Mouse (Mus musculus) bone marrow macrophage, adult 2 months (primary cell): Measurements from ENCODE around the gene Retsat. TPM values are rescaled to one million over a fixed set of nuclear protein-coding genes. Genes with fewer than 3 reads are reported as not detected.

ENCODE experiments used
- H3K27ac ChIP-seq: 2 replicates; pipeline ENCODE4 v1.5.1; 2012; ENCODE audit warnings: low read depth, low read length; ENCODE audit not compliant: insufficient read depth
- H3K4me1 ChIP-seq: 2 replicates; pipeline ENCODE4 v1.6.1; 2012; ENCODE audit warnings: low read length; ENCODE audit not compliant: control insufficient read depth, insufficient read depth
- H3K4me3 ChIP-seq: 2 replicates; pipeline ENCODE4 v1.5.1; 2012; ENCODE audit warnings: mild to moderate bottlenecking, low read length, moderate library complexity; ENCODE audit not compliant: insufficient read depth
- CTCF ChIP-seq: IDR thresholded peaks from 2 replicates; pipeline ENCODE4 v1.5.1; 2012; ENCODE audit warnings: low read depth, mild to moderate bottlenecking, low read length, moderate library complexity
- POLR2A ChIP-seq: IDR thresholded peaks from 2 replicates; pipeline ENCODE4 v1.6.1; 2012; ENCODE audit warnings: mild to moderate bottlenecking, low read depth, low read length, borderline replicate concordance
- polyA plus RNA-seq: library from polyadenylated mRNA; stranded (reverse); fragments of >200 nt; gene quantifications from 2 replicates; pipeline ENCODE4 v1.2.4, GENCODE M21; 2012; ENCODE audit not compliant: missing spikeins, insufficient read depth, insufficient read length

Retsat gene
- polyA plus RNA-seq, 1 experiment = 15.7 TPM

- Histone ChIP-seq H3K4me1 (peaks cover 8% of the 10 kb centered on the region), H3K27ac (no peak overlapping the region), H3K4me3 (no peak overlapping the region)
- no peak for TF ChIP-seq POLR2A
- no peak for TF ChIP-seq CTCF
Measured at GRCm38 (mm10) chr6:72604066-72604465, 5.8 kb downstream of the Retsat start.

- H3K4me3 ChIP-seq = no peak overlapping the region
- H3K4me1 ChIP-seq = peaks cover 6% of the 10 kb centered on the region; the same call in 1 of the 2 replicates
- no peak overlapping the region for H3K27ac ChIP-seq
- TF ChIP-seq POLR2A (no peak), CTCF (no peak)
Measured at GRCm38 (mm10) chr6:72607060-72607459, 8.8 kb downstream of the Retsat start.

GRCm38 (mm10) chr6:72607676-72608075 lies 9.4 kb downstream of the Retsat start:
- TF ChIP-seq CTCF = no peak
- no peak for TF ChIP-seq POLR2A

GRCm38 (mm10) chr6:72608662-72609184 lies 10.4 kb downstream of the Retsat start:
- H3K27ac ChIP-seq = no peak overlapping the region
- H3K4me3 ChIP-seq = no peak overlapping the region
- no peak for TF ChIP-seq POLR2A
- TF ChIP-seq CTCF = no peak
- H3K4me1 ChIP-seq = peaks cover 6% of the 10 kb centered on the region; the same call in 1 of the 2 replicates

More at GRCm38 (mm10) chr6:72607676-72608075, 9.4 kb downstream of the Retsat start:
- Histone ChIP-seq H3K4me1 (peaks cover 6% of the 10 kb centered on the region; the same call in 1 of the 2 replicates), H3K4me3 (no peak overlapping the region), H3K27ac (no peak overlapping the region)

GRCm38 (mm10) chr6:72610261-72610660 lies 12.0 kb downstream of the Retsat start:
- no peak for TF ChIP-seq POLR2A
- TF ChIP-seq CTCF = no peak
- H3K4me3 ChIP-seq = no peak overlapping the region
- H3K27ac ChIP-seq = no peak overlapping the region
- peaks cover 10% of the 10 kb centered on the region; the same call in 1 of the 2 replicates for H3K4me1 ChIP-seq

GRCm38 (mm10) chr6:72615151-72615550 lies 16.9 kb downstream of the Retsat start:
- Histone ChIP-seq H3K27ac (no peak overlapping the region), H3K4me1 (peaks cover 8% of the 10 kb centered on the region; the same call in 1 of the 2 replicates), H3K4me3 (peak overlapping the region; percentile 91)
- TF ChIP-seq CTCF (no peak), POLR2A (no peak)

GRCm38 (mm10) chr6:72615561-72616375 lies 17.5 kb downstream of the Retsat start:
- peak overlapping the region; percentile 91 for H3K4me3 ChIP-seq
- H3K27ac ChIP-seq = no peak overlapping the region
- peaks cover 8% of the 10 kb centered on the region; the same call in 1 of the 2 replicates for H3K4me1 ChIP-seq
- no peak for TF ChIP-seq CTCF
- no peak for TF ChIP-seq POLR2A

GRCm38 (mm10) chr6:72616643-72617288 lies 18.5 kb downstream of the Retsat start, which contains the start of gene Tgoln1:
Gene Tgoln1 (minus strand): TSS chr6:72617000.
- TF ChIP-seq CTCF (no peak), POLR2A (0 out of 2 replicates have a peak, but pooled peaks have one; percentile 28)
- H3K4me1 ChIP-seq = peaks cover 8% of the 10 kb centered on the region; the same call in 1 of the 2 replicates
- H3K27ac ChIP-seq = peak within 1 kb of the TSS; percentile 85
- peak within 1 kb of the TSS; percentile 91 for H3K4me3 ChIP-seq

- Histone ChIP-seq H3K4me3 (no peak overlapping the region), H3K4me1 (0 out of 2 replicates have a peak, but pooled peaks cover 2% of the 10 kb centered on the region), H3K27ac (no peak overlapping the region)
- TF ChIP-seq POLR2A (no peak), CTCF (no peak)
Measured at GRCm38 (mm10) chr6:72619734-72620532, 21.7 kb downstream of the Retsat start.
